Mouse (Mus musculus): ENCODE data around the gene 5730480H06Rik. TPM values are rescaled to one million over a fixed set of nuclear protein-coding genes. Genes with fewer than 3 reads are reported as not detected.

5730480H06Rik gene
- 12.5 and 16.5 TPM in 2 replicates for polyA plus RNA-seq (2015; fragmentation: Nextera tagmentation; extraction: Ambion mirVana)

DNA sequence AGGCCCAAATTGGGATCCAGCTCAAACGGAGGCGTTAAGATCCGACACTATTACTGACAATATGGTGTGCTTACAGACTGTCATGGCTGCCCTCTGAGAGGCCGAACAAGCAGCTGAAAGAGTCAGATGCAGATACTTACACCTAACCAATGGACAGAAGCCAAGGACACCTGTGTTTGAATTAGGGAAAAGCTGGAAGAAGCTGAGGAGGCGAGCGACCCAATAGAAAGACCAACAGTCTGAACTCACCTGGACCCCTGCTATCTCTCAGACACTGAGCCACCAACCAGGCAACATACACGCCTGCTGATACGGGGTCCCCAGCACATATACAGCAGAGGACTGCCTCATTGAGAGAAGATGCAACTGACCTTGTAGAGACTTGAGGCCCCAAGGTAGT, at the start of gene 5730480H06Rik:
TSS of gene 5730480H06Rik (plus strand) at position 301 of the 400 bp plus-strand sequence.

All from neural tube, postnatal 0 days (tissue).